Mouse (Mus musculus) induced T-regulatory cell, adult 2 months (primary cell): Measurements from ENCODE around the gene Olfr874.
"Not testable (repeated sequence)": the region's sequence is repeated elsewhere in the genome, so short reads cannot be mapped to it uniquely, and the experiment has no call there.

Source experiments
- DNase-seq: peaks from one replicate; pipeline ENCODE4 v3.0.0-alpha.2; 2012; ENCODE audit warnings: low read depth

The Olfr874 gene

GRCm38 (mm10) chr9:37744806-37745205, at the start of gene Olfr874:
Gene Olfr874 (plus strand): TSS chr9:37745106.
- no peak for DNase-seq

DNA sequence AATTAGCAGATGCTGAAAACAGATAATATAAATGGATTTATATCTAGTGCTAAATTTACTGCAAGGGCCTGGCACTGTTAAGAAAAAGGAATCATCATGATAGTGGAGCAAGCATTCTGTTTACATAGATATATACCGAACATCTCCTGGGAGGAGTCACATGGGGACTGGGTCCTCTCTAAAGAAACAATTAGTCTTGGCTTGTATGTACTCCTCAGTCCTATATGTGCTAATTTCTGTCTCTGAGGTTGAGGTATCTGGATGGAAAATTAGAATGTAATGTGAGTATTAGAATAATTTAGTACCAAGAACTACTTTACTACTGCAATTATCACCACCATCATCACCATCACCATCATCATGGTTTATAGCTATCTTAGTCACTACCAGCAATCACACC, 28.8 kb upstream of the Olfr874 start, which contains the start of gene Olfr160:
Gene Olfr160, minus strand, starts transcription at position 101 of the 400 bp plus-strand sequence.
- DNase-seq = no peak

- DNase-seq = no peak
Observed at GRCm38 (mm10) chr9:37734310-37734709, 10.6 kb upstream of the Olfr874 start.

- no peak for DNase-seq
Observed at GRCm38 (mm10) chr9:37750319-37751075, 5.6 kb downstream of the Olfr874 start.

DNA sequence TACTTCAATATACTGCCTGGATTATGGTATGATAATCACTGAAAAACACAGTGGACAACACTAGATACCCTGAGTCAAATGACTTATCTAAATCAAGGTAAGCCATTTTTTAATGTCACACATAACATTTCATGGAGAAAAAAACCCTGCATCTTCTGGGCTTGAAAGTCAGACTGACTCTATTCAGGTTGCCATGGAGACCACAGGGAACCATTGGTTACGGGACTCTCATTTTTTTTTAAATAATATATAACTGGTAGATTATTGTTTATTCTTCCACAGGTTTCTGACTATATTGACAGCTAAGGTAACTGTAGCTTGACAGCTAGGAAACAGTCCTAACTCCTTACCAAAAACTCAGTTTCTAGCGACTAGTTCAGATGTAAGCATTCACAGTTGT, 6.6 kb downstream of the Olfr874 start:
- DNase-seq = no peak

- no peak for DNase-seq
Observed at GRCm38 (mm10) chr9:37752006-37752405, 7.1 kb downstream of the Olfr874 start.

GRCm38 (mm10) chr9:37761728-37762127, 16.8 kb downstream of the Olfr874 start:
- no peak for DNase-seq

GRCm38 (mm10) chr9:37762541-37762940, 17.6 kb downstream of the Olfr874 start:
- no peak for DNase-seq

- no peak for DNase-seq
Observed at GRCm38 (mm10) chr9:37770661-37771060, 25.8 kb downstream of the Olfr874 start.

DNA sequence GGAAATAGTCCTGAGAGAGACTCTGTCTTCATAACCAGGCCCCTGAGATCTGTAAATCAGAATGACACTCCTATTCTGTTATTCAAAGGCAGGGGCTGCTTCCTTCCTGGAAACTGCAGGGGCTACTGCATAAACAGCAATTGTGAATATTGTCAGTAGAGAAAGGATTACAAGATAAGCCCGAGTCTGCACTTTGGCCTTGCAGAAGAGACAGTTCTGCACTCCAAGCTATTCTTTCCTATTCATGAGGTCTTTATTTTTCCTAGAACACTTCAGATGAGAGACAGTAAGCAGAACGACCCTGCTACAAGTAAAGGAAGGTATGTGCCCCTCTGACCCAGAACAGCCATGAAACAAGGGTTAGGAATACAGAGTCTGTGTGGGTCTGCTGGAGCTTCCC, 26.9 kb downstream of the Olfr874 start, which contains the start of gene Olfr875:
Gene Olfr875, plus strand, starts transcription at position 99 of the 400 bp plus-strand sequence.
- no peak for DNase-seq

DNA sequence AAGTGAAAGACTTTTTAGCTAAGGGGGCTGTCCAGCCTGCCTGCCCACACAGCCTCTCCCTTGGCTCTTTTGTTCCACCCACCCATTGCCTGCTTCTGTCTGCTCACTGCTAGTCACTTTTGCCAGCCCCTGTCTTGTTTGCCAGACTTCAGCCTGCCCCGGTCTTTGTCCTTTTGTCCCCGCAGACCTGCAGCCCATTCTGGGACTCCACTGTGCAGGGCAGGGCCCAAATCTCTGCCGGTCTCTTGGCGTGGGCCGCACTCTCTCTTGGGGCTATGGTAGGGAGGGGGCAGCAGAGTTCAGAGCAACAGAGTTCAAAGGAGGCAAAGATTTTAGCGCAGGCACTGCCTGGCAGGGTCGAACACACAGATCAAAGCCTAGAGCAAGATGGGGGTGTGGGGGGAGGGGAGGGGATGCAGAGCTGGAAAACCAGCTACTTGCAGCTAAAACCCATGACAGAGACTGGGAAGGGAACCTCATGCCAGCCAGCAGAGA, 37.9 kb downstream of the Olfr874 start:
- DNase-seq = no peak

GRCm38 (mm10) chr9:37783394-37784387, 38.8 kb downstream of the Olfr874 start:
- DNase-seq = not testable (repeated sequence)

DNA sequence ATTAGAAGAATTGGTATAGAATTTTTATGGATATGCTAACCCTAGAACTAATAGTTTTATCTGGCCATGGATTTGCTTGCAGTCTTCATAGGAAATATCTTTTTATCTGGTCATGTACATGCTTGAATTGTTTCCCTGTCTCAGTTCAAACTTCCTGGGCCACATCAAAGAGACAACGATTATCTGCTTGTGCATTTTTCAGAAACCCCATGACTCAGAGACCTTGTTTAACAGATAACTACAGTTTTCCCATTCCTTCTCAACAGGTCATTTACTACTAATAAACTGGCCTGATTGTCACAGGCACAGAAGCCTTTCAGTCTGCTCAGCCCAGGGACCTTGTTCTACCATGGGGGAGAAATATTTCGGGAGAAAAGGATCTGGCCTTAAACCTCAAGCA, 41.5 kb downstream of the Olfr874 start:
- no peak for DNase-seq
